Mouse (Mus musculus): Measurements from ENCODE around the gene Fblim1.

GRCm38 (mm10) chr4:141591547-141591946, 14.3 kb downstream of the Fblim1 start:
- TF ChIP-seq CTCF (conservative IDR thresholded peaks at IDR 0.05; ENCODE audit: low read length), result peak; percentile 94
- TF ChIP-seq POU5F1 (IDR thresholded peaks at IDR 0.05; ENCODE audit: borderline replicate concordance, low read length), result no peak
- no peak for TF ChIP-seq NANOG (IDR thresholded peaks at IDR 0.05; ENCODE audit: borderline replicate concordance, low read length)

Data from E14TG2a.4 (cell line).